Mouse (Mus musculus): ENCODE data around the gene Phf10. TPM values are rescaled to one million over a fixed set of nuclear protein-coding genes. Genes with fewer than 3 reads are reported as not detected.
"Not testable (repeated sequence)": the region's sequence is repeated elsewhere in the genome, so short reads cannot be mapped to it uniquely, and the experiment has no call there.

Gene Phf10
- polyA plus RNA-seq, 1 experiment from 2014 or later = 14.6 TPM

GRCm38 (mm10) chr17:14949161-14949827, 11.8 kb downstream of the Phf10 start:
- WGBS = 86% methylated on average over 7 of the region's 7 CpGs
- H3K27me3 ChIP-seq (replicated peaks; ENCODE audit: control insufficient read depth, insufficient read depth, low read length) = no peaks in the 10 kb centered on the region
- peaks cover 34% of the 10 kb centered on the region for H3K36me3 ChIP-seq (ENCODE audit: control insufficient read depth, insufficient read depth, low read length)
- no peaks in the 10 kb centered on the region for H3K9me3 ChIP-seq (ENCODE audit: control insufficient read depth, low read length)
- no peak overlapping the region for H3K9ac ChIP-seq (ENCODE audit: low read depth, low read length)
- no peak overlapping the region for H3K27ac ChIP-seq (ENCODE audit: low read depth, low read length)
- no peak overlapping the region for H3K4me3 ChIP-seq (ENCODE audit: low read length)
- H3K4me1 ChIP-seq (ENCODE audit: control insufficient read depth, insufficient read depth, low read depth, low read length) = peaks cover 7% of the 10 kb centered on the region
- ATAC-seq = no peak
- no peak overlapping the region for H3K4me2 ChIP-seq (ENCODE audit: low read length)

- Histone ChIP-seq H3K27me3 (replicated peaks; ENCODE audit: control insufficient read depth, insufficient read depth, low read length) (no peaks in the 10 kb centered on the region), H3K4me2 (ENCODE audit: low read length) (peak overlapping the region; percentile 22), H3K4me1 (ENCODE audit: control insufficient read depth, insufficient read depth, low read depth, low read length) (peaks cover 16% of the 10 kb centered on the region), H3K9me3 (ENCODE audit: control insufficient read depth, low read length) (no peaks in the 10 kb centered on the region), H3K27ac (ENCODE audit: low read depth, low read length) (no peak overlapping the region), H3K36me3 (ENCODE audit: control insufficient read depth, insufficient read depth, low read length) (peaks cover 10% of the 10 kb centered on the region), H3K4me3 (ENCODE audit: low read length) (no peak overlapping the region), H3K9ac (ENCODE audit: low read depth, low read length) (no peak overlapping the region)
- 87% methylated on average over 1 of the region's 1 CpGs for WGBS
- ATAC-seq = no peak
Observed at GRCm38 (mm10) chr17:14944551-14944950, 16.5 kb downstream of the Phf10 start.

- Histone ChIP-seq H3K36me3 (ENCODE audit: control insufficient read depth, insufficient read depth, low read length) (peaks cover 5% of the 10 kb centered on the region), H3K4me3 (ENCODE audit: low read length) (peak overlapping the region; percentile 81), H3K9me3 (ENCODE audit: control insufficient read depth, low read length) (no peaks in the 10 kb centered on the region), H3K27me3 (replicated peaks; ENCODE audit: control insufficient read depth, insufficient read depth, low read length) (no peaks in the 10 kb centered on the region), H3K4me2 (ENCODE audit: low read length) (peak overlapping the region; percentile 80), H3K4me1 (ENCODE audit: control insufficient read depth, insufficient read depth, low read depth, low read length) (peaks cover 16% of the 10 kb centered on the region), H3K9ac (ENCODE audit: low read depth, low read length) (peak overlapping the region; percentile 81), H3K27ac (ENCODE audit: low read depth, low read length) (no peak overlapping the region)
- WGBS = 13% methylated on average over 16 of the region's 16 CpGs
- ATAC-seq = no peak; the same call in 1 of the 2 replicates
Observed at GRCm38 (mm10) chr17:14943729-14944059, 17.4 kb downstream of the Phf10 start.

DNA sequence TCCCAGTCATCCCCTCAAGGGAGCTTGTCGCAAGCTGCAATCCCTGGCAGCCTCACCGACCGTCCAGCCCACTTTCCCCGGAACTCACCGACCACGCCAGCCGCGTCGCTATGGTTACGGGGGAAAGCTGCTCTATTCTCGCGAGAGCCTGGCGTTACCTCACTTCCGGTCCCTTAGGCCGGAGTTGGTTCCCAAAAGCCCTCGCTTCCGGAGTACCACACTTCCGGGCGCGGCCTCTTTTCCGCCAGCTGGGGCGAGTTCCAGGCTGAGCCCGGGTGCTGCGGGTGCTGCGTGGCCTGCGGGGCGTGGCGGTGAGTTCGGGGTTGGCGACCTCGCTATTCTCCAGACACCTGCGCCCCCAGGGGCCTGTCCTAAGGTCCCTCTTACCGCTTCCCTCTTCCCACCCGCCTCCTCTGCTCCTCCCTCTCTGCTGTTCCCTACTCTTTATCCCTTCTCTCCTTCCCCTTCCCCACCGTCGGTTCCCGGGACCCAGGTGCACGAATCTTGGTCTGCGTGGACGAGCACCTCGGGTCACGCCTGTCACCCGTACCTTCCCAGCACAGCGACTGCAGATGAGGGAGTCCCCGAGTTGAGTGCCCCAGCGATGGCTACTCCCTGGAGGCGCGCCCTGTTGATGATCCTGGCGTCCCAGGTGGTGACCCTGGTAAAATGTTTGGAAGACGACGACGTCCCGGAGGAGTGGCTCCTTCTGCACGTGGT, 17.9 kb downstream of the Phf10 start, which contains the start of the genes Wdr27 and 1600012H06Rik:
Gene Wdr27, minus strand, starts transcription at position 150 of the 720 bp plus-strand sequence.
Gene 1600012H06Rik, plus strand, starts transcription at position 176 of the 720 bp plus-strand sequence.
- peaks cover 5% of the 10 kb centered on the region for H3K36me3 ChIP-seq (ENCODE audit: control insufficient read depth, insufficient read depth, low read length)
- peaks cover 16% of the 10 kb centered on the region for H3K4me1 ChIP-seq (ENCODE audit: control insufficient read depth, insufficient read depth, low read depth, low read length)
- H3K27ac ChIP-seq (ENCODE audit: low read depth, low read length) = peak within 1 kb of the TSS; percentile 86
- WGBS = under 1% methylated on average over 54 of the region's 54 CpGs
- no peaks in the 10 kb centered on the region for H3K27me3 ChIP-seq (replicated peaks; ENCODE audit: control insufficient read depth, insufficient read depth, low read length)
- ATAC-seq = peak; percentile 99
- peak within 1 kb of the TSS; percentile 87 for H3K9ac ChIP-seq (ENCODE audit: low read depth, low read length)
- peak within 1 kb of the TSS; percentile 80 for H3K4me2 ChIP-seq (ENCODE audit: low read length)
- no peaks in the 10 kb centered on the region for H3K9me3 ChIP-seq (ENCODE audit: control insufficient read depth, low read length)
- H3K4me3 ChIP-seq (ENCODE audit: low read length) = peak within 1 kb of the TSS; percentile 81

DNA sequence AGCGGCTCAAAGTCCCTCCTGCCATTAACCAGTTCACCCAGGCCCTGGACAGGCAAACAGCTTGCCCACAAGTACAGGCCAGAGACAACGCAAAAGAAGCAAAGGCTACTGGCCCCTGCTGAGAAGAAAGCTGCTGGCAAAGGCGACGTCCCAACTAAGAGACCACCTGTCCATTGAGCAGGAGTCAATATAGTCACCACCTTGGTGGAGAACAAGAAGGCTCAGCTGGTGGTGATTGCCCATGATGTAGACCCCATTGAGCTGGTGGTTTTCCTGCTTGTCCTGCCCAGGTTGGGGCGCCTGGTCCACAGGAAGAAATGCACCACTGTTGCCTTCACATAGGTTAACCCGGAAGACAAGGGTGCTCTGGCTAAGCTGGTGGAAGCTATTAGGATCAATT, 18.9 kb downstream of the Phf10 start:
- not testable (repeated sequence) for H3K36me3 ChIP-seq (ENCODE audit: control insufficient read depth, insufficient read depth, low read length); H3K9me3 ChIP-seq (ENCODE audit: control insufficient read depth, low read length); H3K27ac ChIP-seq (ENCODE audit: low read depth, low read length); H3K27me3 ChIP-seq (replicated peaks; ENCODE audit: control insufficient read depth, insufficient read depth, low read length); ATAC-seq
- peak overlapping the region; percentile 87; the same call in 1 of the 2 replicates for H3K9ac ChIP-seq (ENCODE audit: low read depth, low read length)
- WGBS = 64% methylated on average over 6 of the region's 6 CpGs
- peak overlapping the region; percentile 71 for H3K4me2 ChIP-seq (ENCODE audit: low read length)
- H3K4me3 ChIP-seq (ENCODE audit: low read length) = peak overlapping the region; percentile 81
- peaks cover 16% of the 10 kb centered on the region for H3K4me1 ChIP-seq (ENCODE audit: control insufficient read depth, insufficient read depth, low read depth, low read length)

GRCm38 (mm10) chr17:14935841-14936605, 25.1 kb downstream of the Phf10 start:
- Histone ChIP-seq H3K27me3 (replicated peaks; ENCODE audit: control insufficient read depth, insufficient read depth, low read length) (no peaks in the 10 kb centered on the region), H3K4me2 (ENCODE audit: low read length) (no peak overlapping the region), H3K9ac (ENCODE audit: low read depth, low read length) (no peak overlapping the region), H3K9me3 (ENCODE audit: control insufficient read depth, low read length) (no peaks in the 10 kb centered on the region), H3K27ac (ENCODE audit: low read depth, low read length) (no peak overlapping the region), H3K4me1 (ENCODE audit: control insufficient read depth, insufficient read depth, low read depth, low read length) (no peaks in the 10 kb centered on the region), H3K4me3 (ENCODE audit: low read length) (no peak overlapping the region), H3K36me3 (ENCODE audit: control insufficient read depth, insufficient read depth, low read length) (no peaks in the 10 kb centered on the region)
- no peak for ATAC-seq
- 73% methylated on average over 5 of the region's 5 CpGs for WGBS

- H3K36me3 ChIP-seq (ENCODE audit: control insufficient read depth, insufficient read depth, low read length); ATAC-seq; H3K27me3 ChIP-seq (replicated peaks; ENCODE audit: control insufficient read depth, insufficient read depth, low read length); H3K4me2 ChIP-seq (ENCODE audit: low read length); H3K9me3 ChIP-seq (ENCODE audit: control insufficient read depth, low read length); H3K27ac ChIP-seq (ENCODE audit: low read depth, low read length); H3K4me1 ChIP-seq (ENCODE audit: control insufficient read depth, insufficient read depth, low read depth, low read length); H3K4me3 ChIP-seq (ENCODE audit: low read length); H3K9ac ChIP-seq (ENCODE audit: low read depth, low read length): not testable (repeated sequence)
- 87% methylated on average over 11 of the region's 14 CpGs for WGBS
Observed at GRCm38 (mm10) chr17:14935280-14935679, 25.8 kb downstream of the Phf10 start.

DNA sequence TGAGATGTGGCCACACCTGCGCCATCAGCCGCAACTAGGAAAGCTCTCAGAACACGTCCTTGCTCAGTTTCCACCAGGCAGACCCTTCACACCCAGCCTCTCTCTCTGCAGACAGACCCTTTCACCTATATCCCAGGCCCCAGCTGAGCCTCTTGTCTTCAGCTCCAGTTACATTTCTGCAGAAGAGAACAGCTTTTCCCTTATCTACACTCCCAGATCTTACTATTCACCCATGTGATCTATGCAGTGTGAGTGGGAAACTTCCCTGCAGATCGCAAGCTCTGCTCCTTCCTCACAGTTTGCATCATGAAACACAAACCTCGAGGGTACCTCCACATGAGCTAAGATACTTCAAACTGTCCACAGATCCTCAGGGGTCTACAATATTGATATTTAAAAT, 29.6 kb downstream of the Phf10 start:
- WGBS = 89% methylated on average over 5 of the region's 5 CpGs
- Histone ChIP-seq H3K27ac (ENCODE audit: low read depth, low read length) (no peak overlapping the region), H3K27me3 (replicated peaks; ENCODE audit: control insufficient read depth, insufficient read depth, low read length) (no peaks in the 10 kb centered on the region), H3K4me3 (ENCODE audit: low read length) (no peak overlapping the region), H3K4me1 (ENCODE audit: control insufficient read depth, insufficient read depth, low read depth, low read length) (no peaks in the 10 kb centered on the region), H3K9ac (ENCODE audit: low read depth, low read length) (no peak overlapping the region), H3K4me2 (ENCODE audit: low read length) (no peak overlapping the region), H3K9me3 (ENCODE audit: control insufficient read depth, low read length) (no peaks in the 10 kb centered on the region), H3K36me3 (ENCODE audit: control insufficient read depth, insufficient read depth, low read length) (no peaks in the 10 kb centered on the region)
- ATAC-seq = no peak

- H3K36me3 ChIP-seq (ENCODE audit: control insufficient read depth, insufficient read depth, low read length) = no peaks in the 10 kb centered on the region
- H3K4me2 ChIP-seq (ENCODE audit: low read length) = no peak overlapping the region
- ATAC-seq = no peak
- 81% methylated on average over 7 of the region's 7 CpGs for WGBS
- H3K4me3 ChIP-seq (ENCODE audit: low read length) = no peak overlapping the region
- no peaks in the 10 kb centered on the region for H3K9me3 ChIP-seq (ENCODE audit: control insufficient read depth, low read length)
- no peaks in the 10 kb centered on the region for H3K4me1 ChIP-seq (ENCODE audit: control insufficient read depth, insufficient read depth, low read depth, low read length)
- H3K9ac ChIP-seq (ENCODE audit: low read depth, low read length) = no peak overlapping the region
- no peak overlapping the region for H3K27ac ChIP-seq (ENCODE audit: low read depth, low read length)
- H3K27me3 ChIP-seq (replicated peaks; ENCODE audit: control insufficient read depth, insufficient read depth, low read length) = no peaks in the 10 kb centered on the region; the same call in 1 of the 2 replicates
Observed at GRCm38 (mm10) chr17:14930697-14931096, 30.4 kb downstream of the Phf10 start.
